Mouse (Mus musculus) testis, adult 2 months (tissue): ENCODE data around the gene Ubtd2.

ENCODE experiments used
- CTCF ChIP-seq: fragments of 200-500 bp; IDR thresholded peaks from 2 replicates; pipeline ENCODE4 v1.5.1; 2012; ENCODE audit warnings: low read depth, mild to moderate bottlenecking, inconsistent platforms, low read length, moderate library complexity; ENCODE audit not compliant: control insufficient read depth, insufficient read depth, insufficient replicate concordance
- POLR2A ChIP-seq: fragments of 200-500 bp; IDR thresholded peaks from 2 replicates; pipeline ENCODE4 v1.6.1; 2012; ENCODE audit warnings: low read depth, mild to moderate bottlenecking, inconsistent platforms, low read length, moderate library complexity; ENCODE audit not compliant: control insufficient read depth

DNA sequence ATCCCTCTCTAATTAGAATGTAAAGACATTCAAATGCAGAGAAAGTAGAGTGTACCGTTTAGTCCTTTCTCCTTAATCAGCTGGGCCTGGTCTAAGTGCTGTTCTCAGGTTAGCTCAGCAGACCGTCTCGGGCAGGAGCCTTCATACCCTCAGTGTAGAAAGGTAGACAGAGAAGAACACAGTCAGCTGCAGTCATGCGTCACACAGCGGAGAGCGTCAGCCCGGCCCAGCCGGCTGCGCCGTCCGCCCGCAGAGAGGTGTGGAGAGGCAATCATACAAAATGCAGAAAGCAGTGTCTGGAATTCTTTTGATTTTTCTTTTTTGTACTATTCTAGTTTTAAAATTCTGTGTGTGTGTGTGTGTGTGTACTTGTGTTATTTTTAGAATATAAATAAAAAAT, 90.4 kb downstream of the Ubtd2 start:
- no peak for TF ChIP-seq POLR2A
- TF ChIP-seq CTCF, result no peak
